Mouse (Mus musculus): Measurements from ENCODE around the gene Upk2.

DNA sequence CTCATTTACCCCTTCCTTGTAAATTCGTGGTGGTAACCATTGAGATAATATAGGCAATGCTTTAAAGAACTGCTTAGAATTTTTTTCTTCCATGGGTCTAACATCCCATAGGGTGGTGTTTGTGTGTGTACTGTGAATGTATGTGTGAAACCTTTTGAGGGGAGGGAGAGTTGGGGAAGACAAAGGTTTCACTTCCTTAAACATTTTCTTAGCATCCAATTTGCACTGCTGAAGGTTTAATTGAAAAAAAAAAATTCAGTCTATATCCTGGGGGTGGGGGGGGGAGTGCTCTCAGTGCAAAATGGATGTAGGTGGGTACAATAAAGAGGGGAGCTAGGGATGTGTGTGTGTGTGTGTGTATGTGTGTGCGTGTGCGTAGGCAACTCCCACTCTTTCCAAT lies 27.3 kb upstream of the Upk2 start:
- TF ChIP-seq CTCF (IDR thresholded peaks at IDR 0.05; ENCODE audit: insufficient read depth, low read length) (peak; percentile 6; the same call in 1 of the 2 replicates), POLR2A (IDR thresholded peaks at IDR 0.05; ENCODE audit: borderline replicate concordance, extremely low read depth, low read depth, low read length) (no peak)

Data from lung, adult 2 months (tissue).